Mouse (Mus musculus) CD4-positive, CD25-positive, alpha-beta regulatory T cell, adult 2 months (primary cell): ENCODE data around the gene Ddit4.

ENCODE experiments used
- DNase-seq: peaks from one replicate; pipeline ENCODE4 v3.0.0-alpha.2; 2012; ENCODE audit warnings: low read depth, low spot score

Ddit4 gene

DNA sequence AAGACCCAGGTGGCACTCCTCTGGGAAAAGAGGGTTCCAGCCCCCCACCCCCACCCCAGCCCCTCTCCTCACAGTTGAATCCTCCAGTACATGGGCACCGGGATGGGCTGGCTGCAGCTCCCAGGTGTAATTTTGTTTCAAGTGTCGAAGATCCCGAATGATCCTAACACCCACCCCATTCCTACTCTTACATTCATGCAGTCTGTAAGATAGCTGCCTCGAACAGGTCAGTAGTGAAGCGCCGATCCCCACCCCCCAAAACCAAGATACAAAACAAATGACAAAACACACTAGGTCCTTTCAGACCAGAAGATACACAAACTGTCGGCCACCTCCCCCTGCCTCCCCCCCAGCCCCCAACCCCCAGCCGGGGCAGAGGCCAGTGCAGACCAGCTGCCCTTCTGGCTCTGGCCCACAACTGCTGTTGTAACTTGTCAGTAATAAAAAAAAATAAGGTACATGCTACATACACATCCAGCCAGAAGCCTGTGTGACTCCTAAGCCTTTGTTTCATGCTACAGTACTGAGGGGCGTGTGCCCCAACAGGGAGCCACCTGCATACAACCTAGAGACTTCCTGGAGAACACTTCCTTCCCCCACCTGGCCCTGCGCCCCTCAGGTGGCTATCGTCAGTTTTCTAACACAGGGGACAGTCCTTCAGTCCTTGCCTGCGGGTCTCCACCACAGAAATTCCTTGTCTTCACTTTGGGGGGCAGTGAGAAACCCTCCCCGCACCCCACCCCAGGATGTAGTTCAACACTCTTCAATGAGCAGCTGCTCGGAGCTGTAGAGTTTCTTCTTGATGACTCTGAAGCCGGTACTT lies 1.6 kb downstream of the Ddit4 start:
- peak; percentile 45 for DNase-seq

DNA sequence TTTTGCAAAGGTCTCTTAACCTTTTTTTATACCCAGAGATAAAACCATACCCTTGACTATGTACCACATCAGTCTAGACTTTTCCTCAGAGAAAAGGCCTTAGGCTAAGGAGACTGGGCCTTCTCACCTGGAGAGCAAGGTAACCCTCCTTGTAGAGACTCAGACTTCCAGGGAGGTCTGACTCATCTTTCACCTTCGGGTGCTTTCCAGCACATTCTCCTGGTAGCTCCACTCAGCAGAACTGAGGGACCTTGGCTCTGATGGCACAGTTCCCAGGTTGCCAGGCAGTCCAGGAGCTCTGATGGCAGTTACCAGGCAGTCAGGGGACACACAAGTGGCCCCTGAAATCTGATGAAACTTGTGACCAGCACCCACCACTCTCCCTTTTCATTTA lies 2.4 kb downstream of the Ddit4 start:
- DNase-seq = no peak

DNA sequence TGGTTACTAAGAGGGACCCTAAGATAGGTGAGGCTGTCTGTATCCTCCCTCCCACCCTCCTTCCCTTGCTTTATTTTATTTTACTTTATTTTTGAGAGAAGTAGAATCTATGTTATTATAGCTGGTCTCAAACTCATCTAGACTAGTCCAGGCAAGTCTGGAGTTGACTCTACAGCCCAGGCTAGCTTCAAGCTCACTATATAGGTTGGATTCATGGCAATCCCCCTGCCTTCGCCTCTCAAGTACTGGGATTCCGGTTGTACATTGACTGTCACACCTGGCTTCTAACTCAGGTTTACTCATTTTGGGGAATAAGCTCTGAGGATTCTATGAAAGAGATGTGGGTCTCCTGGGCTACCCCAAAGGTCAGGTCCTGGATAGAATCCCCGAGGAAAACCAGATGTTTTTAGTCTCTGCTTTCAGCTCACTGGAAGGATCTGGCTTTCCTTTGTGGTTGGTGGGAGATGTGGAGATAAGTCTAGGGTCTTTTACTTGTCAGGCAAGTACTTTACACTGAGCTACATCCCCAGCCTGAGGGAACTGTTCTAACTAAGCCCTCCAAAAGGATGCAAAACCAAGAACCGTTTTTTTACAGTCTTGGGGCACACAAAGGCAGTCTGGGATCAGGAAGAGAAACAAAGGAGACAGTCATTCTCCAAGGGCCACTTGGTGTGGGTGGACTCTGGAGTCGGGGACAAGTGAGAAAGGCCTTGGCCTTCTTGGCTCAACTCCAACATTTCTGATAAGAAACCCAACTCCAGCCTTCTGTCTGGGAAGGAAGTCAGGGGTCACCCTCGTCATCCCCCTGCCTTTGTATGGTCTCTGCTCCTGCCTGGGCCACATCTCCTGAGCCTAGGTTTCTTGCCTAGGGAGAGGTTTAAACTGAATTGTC lies 3.0 kb downstream of the Ddit4 start:
- no peak for DNase-seq

DNA sequence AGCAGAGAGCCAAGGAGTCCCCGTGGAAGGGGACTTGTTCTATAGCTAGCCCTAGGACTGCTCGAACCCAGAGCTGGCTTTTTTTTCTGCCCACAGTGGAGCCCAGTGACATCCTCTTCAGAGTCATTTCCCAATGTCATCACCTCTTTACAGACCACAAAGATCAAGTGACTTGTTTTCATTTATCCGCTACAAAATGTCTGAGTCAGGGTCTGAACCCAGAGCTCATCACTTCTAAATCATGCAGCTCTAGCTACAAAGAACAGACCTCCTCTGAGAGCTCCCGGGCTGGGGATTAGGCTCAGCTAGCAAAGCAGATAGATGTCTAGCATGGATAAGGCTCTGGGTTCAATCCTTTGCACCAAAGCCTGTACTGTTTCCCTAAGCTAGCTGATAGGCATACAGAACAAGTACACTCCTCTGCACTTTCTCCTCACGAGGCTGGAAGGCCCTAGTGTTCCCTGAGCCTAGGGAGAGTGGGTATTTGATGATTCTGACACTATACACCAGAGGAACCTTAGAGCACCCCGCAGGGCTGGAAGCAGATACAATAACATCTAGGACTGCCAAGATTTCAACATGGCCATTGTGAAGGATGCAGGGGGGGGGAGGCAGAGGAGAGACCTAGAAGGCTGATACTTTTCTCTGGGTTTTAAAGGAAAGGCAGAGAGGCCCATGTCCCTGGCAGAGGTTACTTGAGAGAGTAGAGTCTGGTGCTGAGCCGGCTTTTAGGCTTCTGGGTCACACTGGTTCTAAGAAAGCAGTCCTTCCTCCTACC lies 4.1 kb downstream of the Ddit4 start:
- peak; percentile 52 for DNase-seq

DNA sequence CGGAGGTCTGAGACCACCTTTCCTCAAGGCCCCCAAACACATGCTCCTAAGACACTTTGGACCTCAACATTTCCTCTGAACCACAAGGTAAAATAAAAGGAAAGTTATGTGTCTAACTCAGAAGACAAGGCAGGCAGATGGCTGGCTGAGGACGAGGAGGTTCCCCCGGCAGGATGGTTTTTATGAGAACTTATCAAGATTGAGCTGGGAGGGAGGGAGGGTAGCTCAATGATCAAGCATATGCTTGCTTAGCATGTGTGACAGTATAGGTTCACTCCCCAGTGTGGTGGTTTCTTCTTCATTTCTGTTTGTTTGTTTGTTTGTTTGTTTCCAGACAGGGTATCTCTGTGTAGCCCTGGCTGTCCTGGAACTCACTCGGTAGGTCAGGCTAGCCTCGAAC lies 5.3 kb downstream of the Ddit4 start:
- no peak for DNase-seq

- no peak for DNase-seq
Observed at GRCm38 (mm10) chr10:59945416-59945815, 6.2 kb downstream of the Ddit4 start.

DNA sequence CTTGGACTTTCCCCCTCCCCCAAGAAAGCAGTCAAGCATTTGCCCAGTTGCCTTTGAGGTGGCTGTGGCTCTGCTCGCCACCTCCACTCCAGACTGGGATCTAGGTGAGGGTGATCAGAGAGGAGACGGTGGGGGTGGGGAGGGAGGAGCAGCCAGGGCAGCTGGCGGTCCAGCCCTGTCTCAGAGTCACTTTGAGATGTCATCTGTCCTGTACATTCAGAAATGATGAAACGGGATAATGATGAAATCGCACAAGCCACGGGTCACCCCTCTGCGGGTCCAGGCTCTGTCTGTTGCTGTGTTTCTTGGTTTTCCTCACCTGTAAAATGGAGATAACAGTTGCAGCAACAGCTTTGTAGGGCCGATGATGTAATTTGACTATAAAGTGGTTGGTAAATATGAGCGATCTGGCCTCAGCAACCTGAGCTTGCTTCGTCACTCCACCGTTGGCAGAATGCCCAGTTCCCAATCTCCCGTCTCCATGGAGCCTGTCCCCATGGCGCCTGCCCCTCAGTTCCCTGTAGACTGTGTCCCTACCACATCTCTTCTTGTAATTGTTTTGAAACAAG lies 8.1 kb downstream of the Ddit4 start:
- DNase-seq = no peak

DNA sequence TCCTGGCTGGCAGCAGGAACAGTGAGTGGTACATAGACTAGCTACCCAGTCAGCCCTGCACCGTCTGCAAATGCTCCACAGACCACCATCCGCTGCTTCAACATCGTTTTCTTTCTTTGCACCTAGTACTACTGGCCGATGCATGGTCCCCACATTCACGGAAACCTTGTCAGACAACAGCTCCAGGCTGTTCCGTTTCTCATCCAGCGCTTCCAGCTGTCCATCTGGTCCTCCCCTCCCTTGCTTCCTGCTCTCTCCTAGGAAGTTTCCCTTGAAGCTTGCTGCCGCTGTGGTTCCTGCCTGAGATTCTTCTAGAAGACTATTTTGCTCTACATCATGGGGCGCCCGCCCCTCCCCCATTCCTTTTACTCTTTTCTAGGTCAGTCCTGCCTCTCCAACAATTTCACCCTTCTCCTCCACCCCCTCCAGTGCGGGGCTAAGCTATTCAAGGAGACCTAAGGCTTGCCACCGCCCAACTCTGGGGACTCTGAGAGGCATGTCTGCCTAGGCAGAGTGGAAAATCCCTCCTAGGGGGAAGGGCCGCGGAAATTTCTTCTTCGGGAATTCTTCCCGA lies 8.7 kb downstream of the Ddit4 start:
- DNase-seq = no peak

DNA sequence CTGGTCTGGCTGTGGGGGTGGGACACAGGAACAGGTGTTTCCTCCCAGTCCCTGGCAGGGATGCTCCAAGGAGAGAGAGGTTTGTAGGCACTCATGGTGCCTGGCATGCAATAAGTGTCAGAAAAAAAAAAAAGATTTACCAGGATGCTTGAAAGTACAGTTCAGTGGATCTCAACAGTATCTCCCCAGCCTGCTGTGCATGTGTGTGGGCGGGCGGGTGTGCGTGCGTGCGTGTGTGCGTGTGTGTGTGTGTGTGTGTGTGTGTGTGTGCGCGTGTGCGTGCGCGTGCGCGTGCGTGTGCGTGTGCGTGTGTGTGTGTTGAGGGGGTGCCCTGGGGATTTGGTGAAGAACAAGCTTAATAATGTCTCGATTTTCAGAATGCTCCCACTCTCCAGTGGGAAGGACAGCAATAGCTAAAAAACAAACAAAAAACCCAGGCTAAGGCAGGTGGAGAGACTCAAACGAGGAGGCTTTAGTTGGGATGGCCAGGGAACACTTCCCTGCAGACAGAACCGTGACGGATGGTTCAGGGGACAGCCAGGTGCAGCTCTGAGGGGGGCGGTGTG lies 9.3 kb downstream of the Ddit4 start:
- DNase-seq = peak; percentile 52

- DNase-seq = peak; percentile 55
Observed at GRCm38 (mm10) chr10:59939081-59939480, 12.6 kb downstream of the Ddit4 start.

DNA sequence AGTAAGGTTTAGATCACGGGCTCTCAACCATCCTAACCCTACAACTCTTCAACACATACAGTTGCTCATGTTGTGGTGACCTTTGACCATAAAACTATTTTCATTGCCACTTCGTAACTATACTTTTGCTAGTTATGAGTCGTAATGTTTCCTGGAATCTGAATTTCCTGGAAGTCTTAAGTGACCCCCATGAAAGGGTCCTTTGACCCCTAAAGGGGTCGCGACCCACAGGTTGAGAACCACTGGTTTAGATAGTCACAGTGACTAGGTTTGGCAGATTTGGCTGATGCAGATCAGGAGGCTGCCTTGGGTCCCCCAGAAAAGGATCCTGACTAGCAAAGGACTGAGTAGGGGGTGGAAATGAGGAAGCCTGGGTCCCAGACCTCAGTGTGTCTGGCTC lies 13.0 kb downstream of the Ddit4 start:
- DNase-seq = no peak

- DNase-seq = peak; percentile 36
Observed at GRCm38 (mm10) chr10:59936058-59936856, 15.4 kb downstream of the Ddit4 start.

DNA sequence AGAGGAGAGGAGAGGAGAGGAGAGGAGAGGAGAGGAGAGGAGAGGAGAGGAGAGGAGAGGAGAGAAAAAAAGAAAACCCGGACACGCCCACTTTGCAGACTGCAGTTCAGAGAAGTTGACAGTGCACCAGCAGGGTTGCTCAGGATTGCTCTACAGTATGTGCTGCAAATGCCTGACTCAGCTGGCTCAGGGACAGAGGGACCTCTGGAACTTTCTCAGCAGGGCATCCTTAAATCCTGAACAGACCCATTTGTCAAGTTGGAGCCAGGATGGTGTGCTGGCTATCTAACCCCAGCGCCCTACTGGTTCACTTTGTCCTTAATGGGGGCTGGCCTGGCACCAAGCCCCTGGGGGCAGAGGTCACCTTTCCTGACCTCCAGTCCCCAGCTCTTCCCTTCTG lies 17.6 kb downstream of the Ddit4 start:
- no peak for DNase-seq

- peak; percentile 54 for DNase-seq
Observed at GRCm38 (mm10) chr10:59932521-59932920, 19.1 kb downstream of the Ddit4 start.

DNA sequence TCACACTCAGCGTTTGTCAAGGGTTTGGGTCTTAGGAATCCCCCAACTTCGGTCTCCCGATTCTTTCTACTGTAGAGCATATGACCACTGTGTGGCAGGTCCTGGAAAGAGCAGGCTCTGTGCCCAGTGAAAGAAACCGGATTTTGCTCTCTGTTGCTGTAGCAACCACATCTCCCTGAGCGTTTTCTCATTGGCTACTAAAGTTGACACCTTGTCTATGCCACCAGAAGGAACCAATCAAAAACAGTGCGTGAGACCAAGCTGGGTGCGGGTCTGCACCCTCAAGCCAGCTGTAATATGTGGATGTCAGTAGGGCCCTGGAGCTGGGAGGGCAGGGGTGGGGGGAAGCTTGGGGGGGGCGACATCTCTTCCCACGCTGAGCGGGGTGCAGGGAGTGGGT lies 20.6 kb downstream of the Ddit4 start:
- no peak for DNase-seq

- no peak for DNase-seq
Observed at GRCm38 (mm10) chr10:59929205-59929604, 22.4 kb downstream of the Ddit4 start.

DNA sequence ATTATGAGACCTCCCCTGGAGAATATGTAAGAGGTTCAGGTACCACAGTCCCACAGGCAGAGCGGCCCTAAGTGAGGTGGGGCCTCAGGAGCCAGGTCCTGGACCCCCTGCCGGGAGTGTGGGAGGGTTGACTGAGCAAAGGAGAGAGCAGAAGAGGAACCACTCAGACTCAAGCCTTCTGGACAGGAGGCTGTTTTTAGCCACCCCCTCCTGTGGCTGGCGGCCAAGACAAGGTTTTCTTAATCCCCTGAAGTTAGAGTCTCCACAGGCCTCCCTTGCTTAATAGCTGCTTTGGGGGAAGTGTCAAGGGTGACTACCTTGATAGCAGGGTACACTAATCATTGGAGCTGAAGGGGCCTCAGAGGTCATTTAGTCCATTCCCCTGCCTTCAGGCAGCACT lies 27.3 kb downstream of the Ddit4 start:
- DNase-seq = no peak

DNA sequence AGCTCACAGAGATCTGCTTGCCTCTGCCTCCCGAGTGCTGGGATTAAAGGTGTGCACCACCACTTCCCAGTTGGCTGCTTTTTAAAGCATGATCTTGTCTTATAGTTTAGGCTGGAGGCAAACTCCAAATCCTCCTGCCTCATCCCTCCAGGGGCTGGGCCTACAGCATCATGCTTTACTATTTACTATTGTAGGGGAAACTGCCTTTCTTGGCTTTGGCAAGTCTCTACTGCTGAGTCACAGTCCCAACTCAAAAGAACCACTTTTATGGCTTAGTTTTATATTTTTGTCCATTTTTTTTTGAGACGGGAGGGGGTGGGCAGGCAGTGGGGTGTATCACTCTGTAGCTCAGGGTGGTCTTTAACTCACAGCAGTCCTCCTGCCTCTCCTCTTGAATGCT lies 28.1 kb downstream of the Ddit4 start:
- DNase-seq = no peak

- DNase-seq = peak; percentile 57
Observed at GRCm38 (mm10) chr10:59920810-59921681, 30.6 kb downstream of the Ddit4 start.
